Mouse (Mus musculus): ENCODE measurements at regions not wholly inside any gene's neighbourhood (a gene's known extent, or its start where the extent isn't known, plus 50 kb on each side); places are given as distances from the start of the nearest gene placed in this dataset.

DNA sequence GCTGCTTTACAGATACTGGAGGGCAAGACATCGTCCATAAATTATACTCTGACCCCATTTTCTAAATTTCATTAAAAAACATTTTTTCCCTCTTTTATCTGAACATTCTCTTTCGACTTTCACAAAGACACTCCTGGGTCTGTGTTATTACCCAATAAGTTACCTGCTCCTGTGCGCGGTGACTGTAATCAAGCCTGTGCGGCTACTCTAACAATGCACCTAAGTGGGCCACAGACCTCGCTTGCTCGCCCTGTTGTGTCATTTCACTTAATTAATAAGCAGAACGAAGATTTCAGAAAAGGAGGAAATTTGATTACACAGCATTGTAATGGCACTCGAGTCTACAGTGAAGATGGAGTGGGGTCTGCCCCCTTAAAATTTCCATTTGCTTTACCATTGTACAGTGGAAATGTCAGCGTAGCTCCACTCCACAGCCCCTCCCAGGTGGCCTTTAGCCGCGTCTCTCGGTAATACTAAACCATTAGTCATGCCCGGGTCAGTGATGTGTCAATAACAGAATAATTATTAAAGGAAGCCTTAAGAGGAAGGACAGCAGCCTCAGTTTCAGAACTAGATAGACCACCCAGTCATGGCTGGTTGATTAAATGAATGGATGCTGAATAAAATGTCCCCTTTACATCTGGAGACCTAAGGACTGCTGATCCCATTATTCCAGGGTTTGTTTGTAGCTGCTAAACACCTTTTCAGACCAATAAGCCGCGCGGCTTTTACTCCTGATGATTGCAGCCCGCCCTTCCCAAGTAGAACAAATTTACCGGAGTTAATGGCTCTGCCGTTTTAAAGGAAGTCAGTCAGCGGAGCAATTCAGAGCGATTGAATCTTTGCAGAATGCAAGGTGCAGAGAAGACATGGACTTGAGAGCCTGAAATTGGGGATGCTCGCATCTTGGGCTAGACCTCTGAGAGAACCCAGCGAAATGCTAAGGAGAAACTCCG, 194.5 kb upstream of the Creb1 start:
- DNase-seq (ENCODE audit: low spot score in 2 of 2) = no peak
- no peak overlapping the region for H3K4me3 ChIP-seq
- no peak for TF ChIP-seq CTCF (conservative IDR thresholded peaks at IDR 0.05)

DNA sequence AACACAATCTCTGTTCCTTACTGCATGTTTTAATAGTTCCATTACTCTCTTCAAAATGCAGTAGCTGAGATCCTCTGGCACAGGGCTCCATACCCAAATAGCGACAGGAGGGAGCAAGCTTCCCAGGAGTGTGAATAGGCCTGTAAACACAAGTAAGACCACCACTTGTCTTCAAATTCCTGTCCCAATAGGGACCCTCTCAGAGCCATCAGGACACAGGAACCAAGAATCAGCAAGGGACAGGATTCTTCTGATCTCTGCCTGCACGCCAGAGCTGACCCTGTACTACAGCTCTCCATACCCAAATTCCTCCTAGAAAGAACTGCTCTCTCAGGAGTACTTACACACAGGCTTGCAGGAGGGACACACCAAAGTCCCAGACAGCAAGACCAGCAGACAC, 200.9 kb upstream of the Creb1 start:
- Histone ChIP-seq H3K27ac (no peak overlapping the region), H3K4me3 (no peak overlapping the region)
- TF ChIP-seq CTCF (conservative IDR thresholded peaks at IDR 0.05) = no peak
- DNase-seq (ENCODE audit: low spot score in 2 of 2) = no peak

More for the DNA sequence above, 194.5 kb upstream of the Creb1 start:
- no peak overlapping the region for H3K27ac ChIP-seq

DNA sequence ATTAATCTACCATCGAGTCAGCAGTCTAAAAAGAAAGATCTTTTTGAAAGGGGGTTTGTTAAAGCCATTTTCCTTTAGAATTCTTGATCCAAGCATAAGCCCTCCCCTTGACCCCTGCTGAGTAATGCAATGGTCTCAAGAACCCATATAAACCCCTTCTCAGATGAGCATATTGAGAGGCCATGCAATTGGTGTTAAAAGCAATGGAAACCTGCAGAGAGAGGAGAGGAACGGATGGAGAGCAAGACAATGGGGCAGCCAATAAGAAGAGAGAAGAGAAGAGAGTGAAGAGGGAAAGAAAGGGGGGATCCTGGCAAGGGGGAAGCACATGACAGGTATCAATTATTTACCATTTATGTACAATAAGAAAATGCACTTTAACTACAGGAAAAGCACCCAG, 201.7 kb upstream of the Creb1 start:
- no peak for TF ChIP-seq CTCF (conservative IDR thresholded peaks at IDR 0.05)
- no peak overlapping the region for H3K4me3 ChIP-seq
- no peak overlapping the region for H3K27ac ChIP-seq
- DNase-seq (ENCODE audit: low spot score in 2 of 2) = no peak

DNA sequence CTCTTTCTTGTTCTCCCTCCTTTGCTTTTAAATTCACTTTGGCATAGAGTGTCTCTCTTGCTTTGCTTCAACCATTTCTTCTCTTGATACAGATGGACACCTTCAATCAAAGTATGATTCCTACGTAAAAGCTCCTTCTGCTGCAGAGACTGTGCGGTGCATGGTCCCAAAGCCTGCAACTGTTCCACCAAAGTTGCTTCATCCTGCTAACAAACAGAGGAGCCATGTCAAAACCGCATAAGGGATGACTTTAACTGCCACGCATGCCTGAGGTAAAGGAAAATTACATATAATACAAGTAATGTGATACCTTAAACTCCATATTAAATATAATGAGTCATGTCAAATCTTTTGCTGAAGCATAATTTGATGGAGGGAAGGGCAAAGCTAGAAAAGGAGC, 200.1 kb upstream of the Klf7 start:
- H3K27ac ChIP-seq = no peak overlapping the region
- no peak overlapping the region for H3K4me3 ChIP-seq
- TF ChIP-seq CTCF (conservative IDR thresholded peaks at IDR 0.05) = no peak
- no peak for DNase-seq (ENCODE audit: low spot score in 2 of 2)

DNA sequence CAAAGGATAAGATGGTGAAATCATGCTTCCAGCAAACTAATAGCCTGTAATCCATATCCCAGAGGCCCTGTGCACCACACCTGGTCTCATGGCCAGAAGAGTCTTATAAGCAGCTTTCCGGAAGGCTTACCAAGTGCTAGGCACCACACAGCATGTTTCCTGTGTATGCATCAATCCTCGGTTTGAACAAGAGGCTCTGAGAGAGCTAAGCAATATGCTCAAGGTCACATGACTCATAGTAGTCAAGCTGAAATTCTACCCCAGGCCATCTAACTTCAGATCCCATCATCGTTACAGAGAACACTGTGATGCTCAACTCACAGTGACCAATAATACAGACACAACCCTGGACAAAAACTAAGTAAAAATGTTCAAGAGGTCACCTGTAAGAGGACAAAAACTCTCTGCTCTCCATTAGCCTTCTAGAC, 197.1 kb upstream of the Klf7 start:
- DNase-seq (ENCODE audit: low spot score in 2 of 2) = no peak

DNA sequence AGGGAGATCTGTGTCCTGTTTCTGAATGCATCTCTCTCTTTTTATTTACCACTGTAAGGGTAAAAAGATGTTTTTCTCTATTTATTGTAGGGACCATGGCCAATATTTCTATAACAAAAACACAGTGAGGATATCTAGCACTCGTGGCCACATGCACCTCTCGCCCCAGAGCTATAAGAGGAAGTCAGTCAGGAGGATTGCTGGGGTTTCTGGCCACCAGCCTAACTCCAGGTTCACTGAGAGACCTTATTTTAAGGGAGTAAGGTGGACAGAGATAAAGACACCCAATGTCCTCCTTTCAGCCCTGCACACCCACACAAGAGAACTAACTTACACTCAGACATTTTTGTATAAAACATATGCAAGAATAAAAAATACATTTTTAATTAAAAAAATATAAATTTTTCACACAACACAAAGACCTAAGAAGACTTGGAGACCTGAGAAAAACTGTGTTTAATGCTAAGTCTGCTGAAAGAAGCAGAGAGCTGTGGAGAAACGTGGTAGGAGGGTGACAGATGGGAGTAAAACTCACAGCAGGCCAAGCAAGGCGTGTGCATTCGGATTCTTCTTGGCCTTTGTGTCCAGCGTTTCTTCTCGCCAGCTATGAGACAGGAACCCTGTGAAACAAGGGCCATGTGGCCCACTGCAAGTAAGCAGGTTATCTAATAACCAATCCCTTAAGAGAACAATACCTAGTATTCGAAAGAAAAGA, 196.5 kb upstream of the Klf7 start:
- peak overlapping the region; percentile 39; the same call in 1 of the 2 replicates for H3K27ac ChIP-seq
- no peak for DNase-seq (ENCODE audit: low spot score in 2 of 2)
- TF ChIP-seq CTCF (conservative IDR thresholded peaks at IDR 0.05) = no peak
- no peak overlapping the region for H3K4me3 ChIP-seq

More for the DNA sequence above, 197.1 kb upstream of the Klf7 start:
- no peak overlapping the region for H3K27ac ChIP-seq
- TF ChIP-seq CTCF (conservative IDR thresholded peaks at IDR 0.05) = no peak
- no peak overlapping the region for H3K4me3 ChIP-seq

DNA sequence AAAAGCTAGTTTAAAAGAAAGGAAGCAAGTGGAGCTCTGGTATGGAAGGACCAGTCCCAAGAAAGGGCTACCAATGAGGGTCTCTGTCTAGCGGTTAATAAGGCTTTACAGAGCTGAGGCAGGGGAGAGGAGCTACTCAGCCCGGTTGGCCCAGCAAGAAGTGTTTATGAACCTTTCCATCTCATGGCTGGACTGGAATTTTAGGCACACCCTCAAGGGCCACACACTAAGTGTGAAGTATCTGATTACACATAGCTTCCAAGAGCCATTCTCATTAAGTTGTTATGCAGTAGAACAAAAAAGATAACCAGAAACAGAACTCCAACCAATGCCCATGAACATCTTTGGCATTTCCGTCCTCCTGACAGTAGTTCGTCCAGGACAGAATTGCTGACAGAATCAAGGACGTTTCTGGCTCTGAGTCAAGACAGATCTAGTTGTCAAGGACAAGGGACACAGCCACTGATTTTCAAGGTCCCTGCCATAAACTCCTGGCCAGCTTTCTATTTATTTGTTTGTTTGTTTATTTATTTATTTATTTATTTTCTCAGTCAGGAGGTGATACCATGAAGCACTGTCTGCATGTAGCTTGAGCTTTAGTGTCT, 195.1 kb upstream of the Klf7 start:
- DNase-seq (ENCODE audit: low spot score in 2 of 2) = no peak
- Histone ChIP-seq H3K27ac (peak overlapping the region; percentile 39; the same call in 1 of the 2 replicates), H3K4me3 (no peak overlapping the region)
- TF ChIP-seq CTCF (conservative IDR thresholded peaks at IDR 0.05) = no peak

DNA sequence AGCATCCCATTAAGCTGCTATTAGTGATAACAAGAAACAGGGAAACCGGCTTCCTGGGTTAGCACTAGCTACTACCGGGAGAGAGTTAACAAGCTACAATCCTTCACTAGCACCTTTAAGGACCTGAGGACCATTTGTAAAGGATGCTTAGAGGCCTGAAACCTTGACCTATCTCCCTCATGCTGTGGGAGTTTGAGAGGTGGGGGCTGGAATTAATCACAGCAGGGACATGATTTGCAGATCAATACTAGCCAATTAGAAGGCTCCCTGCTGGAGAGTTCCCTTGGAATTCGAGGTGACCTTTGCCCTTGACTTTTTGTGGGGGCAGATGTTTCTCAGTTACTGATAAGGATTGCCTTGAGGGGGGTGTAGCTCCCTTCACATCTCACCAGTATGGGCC, 189.3 kb upstream of the Klf7 start:
- Histone ChIP-seq H3K27ac (no peak overlapping the region), H3K4me3 (no peak overlapping the region)
- no peak for TF ChIP-seq CTCF (conservative IDR thresholded peaks at IDR 0.05)
- DNase-seq (ENCODE audit: low spot score in 2 of 2) = no peak

DNA sequence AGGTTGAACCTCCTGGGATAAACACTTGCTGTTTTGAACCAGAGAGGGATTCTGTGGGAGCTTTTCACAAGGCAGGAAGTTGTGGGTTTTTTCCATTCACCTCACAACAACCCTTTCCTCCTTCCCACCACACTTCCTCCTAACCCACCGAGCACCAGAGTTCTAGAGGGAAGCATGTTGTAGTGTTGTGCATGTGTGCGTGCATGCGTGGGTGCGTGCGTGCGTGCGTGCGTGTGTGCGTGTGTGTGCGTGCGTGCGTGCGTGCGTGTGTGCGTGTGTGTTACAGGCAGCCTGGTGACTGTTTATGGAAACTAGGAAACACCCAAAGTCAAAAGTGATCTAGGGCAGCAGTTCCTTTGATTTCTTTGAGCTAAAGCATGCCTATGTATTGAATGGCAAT, 186.5 kb upstream of the Klf7 start:
- no peak for DNase-seq (ENCODE audit: low spot score in 2 of 2)
- H3K4me3 ChIP-seq = no peak overlapping the region
- TF ChIP-seq CTCF (conservative IDR thresholded peaks at IDR 0.05) = no peak

DNA sequence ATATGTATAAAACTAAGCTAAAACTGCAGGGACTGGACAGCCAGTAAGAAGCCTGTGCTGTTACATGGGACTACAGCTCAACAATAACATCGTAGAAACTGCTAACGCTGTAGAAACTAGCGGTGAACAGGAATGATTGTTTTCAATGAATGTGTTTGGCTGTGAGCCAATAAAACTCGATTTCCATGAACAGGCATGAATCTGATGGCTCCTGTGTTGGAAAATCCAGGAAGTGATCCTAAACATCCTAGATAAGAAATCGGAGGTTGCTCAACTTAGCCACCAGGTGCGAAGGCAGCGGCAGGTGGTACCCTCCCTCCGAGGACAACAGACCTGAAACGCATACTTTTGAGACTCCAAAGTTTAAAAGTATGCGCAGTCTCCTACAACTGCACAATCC, 186.0 kb upstream of the Klf7 start:
- no peak overlapping the region for H3K27ac ChIP-seq
- TF ChIP-seq CTCF (conservative IDR thresholded peaks at IDR 0.05) = no peak
- DNase-seq (ENCODE audit: low spot score in 2 of 2) = no peak
- H3K4me3 ChIP-seq = no peak overlapping the region

More for the DNA sequence above, 186.5 kb upstream of the Klf7 start:
- no peak overlapping the region for H3K27ac ChIP-seq

DNA sequence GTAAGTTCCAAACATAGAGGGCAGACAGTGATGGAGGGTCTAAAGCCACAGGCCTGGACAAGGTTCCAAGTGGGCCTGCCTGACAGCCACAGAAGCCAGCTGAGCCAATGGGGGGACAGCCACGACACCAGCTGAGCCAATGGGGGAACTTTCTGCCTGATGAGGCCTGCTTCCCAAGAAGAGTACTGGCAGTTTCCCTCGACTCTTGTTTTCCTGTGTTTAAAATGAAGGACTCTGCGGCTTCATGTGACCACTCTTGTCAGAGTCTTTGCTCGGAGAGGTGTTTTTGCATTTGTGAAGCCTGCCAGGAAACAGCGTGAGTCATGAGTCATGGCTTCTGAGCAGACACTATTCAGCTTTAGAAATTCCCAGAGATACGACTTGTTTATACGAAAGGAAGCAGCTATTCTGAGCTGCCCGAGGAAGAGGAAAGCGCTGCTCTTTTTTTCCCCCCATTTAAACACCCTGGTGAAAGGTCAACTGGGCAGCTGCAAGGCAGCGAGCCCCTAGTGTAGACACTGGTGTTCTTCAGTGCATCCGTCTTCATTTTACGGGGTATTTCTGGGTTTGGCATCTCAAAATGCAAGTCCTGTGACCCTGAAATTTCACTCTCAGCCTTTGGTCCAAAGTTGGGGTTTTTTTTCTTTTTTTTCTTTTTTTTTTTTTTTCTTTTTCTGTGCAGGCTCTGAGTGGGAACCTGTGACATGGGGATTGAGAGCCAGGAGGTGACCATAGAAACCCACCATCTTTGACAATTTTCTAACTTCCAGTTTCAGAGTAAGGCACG, 183.5 kb upstream of the Klf7 start:
- Histone ChIP-seq H3K4me3 (no peak overlapping the region; the same call in 1 of the 2 replicates), H3K27ac (peak overlapping the region; percentile 84)
- DNase-seq (ENCODE audit: low spot score in 2 of 2) = peak in 1 of 2 experiments; percentile 53
- 0 out of 2 replicates have a peak, but pooled peaks have one; percentile 19 for TF ChIP-seq CTCF (conservative IDR thresholded peaks at IDR 0.05)

DNA sequence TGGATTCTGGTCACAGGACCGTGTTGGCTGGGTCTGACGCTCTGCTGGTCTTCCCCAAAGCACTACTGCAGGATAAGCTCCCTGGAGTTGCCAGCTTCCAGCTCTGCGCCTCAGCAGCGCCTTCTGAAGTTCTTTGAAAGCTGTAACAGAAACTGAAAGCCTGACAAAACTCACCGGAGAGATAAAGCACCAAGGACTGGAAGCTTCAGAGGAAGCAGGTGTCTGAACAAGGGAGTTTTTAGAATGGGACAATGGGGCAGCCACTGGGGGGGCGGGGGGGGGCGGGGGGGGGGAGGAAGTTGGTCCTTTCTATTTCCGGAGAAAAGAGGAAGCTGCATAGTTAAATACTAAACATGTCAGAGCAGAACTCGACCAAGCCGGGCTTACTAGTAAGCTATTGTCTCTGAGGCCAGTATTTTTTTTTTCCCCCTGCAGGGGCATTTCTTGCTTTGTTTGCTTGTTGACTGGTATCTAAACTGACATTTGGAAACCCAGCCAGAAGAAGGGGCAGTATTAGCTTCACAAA, 180.8 kb upstream of the Klf7 start:
- Histone ChIP-seq H3K4me3 (peak overlapping the region; percentile 36), H3K27ac (peak overlapping the region; percentile 69)
- DNase-seq (ENCODE audit: low spot score in 2 of 2) = peak; percentile 46 to 61
- peak; percentile 51 for TF ChIP-seq CTCF (conservative IDR thresholded peaks at IDR 0.05)

Measured in layer of hippocampus, adult 2 months (tissue).